Mouse (Mus musculus): Measurements from ENCODE around the gene Rnf141.

- TF ChIP-seq CTCF (IDR thresholded peaks at IDR 0.05; ENCODE audit: extremely low read depth, insufficient read depth, low read length) (no peak), POLR2A (IDR thresholded peaks at IDR 0.05; ENCODE audit: extremely low read depth, insufficient read depth, low read length) (no peak)
Observed at GRCm38 (mm10) chr7:110867116-110867515, 22.9 kb upstream of the Rnf141 start.

Data from cortical plate, adult 2 months (tissue).